Mouse (Mus musculus) C2C12 (cell line): ENCODE data around the gene Ppm1b.
"Not testable (repeated sequence)": the region's sequence is repeated elsewhere in the genome, so short reads cannot be mapped to it uniquely, and the experiment has no call there.

Experiments used
- CTCF ChIP-seq: IDR thresholded peaks from one replicate; pipeline ENCODE4 v1.5.1; 2011; ENCODE audit not compliant: control insufficient read depth, insufficient read depth, insufficient read length
- FOSL1 ChIP-seq: IDR thresholded peaks from one replicate; pipeline ENCODE4 v1.8.0; 2011; ENCODE audit warnings: mild to moderate bottlenecking, low read length; ENCODE audit not compliant: poor library complexity, insufficient read depth, severe bottlenecking
- MYOD1 ChIP-seq: IDR thresholded peaks from one replicate; pipeline ENCODE4 v1.6.1; 2011; ENCODE audit warnings: low read depth; ENCODE audit not compliant: control insufficient read depth, insufficient read length

DNA sequence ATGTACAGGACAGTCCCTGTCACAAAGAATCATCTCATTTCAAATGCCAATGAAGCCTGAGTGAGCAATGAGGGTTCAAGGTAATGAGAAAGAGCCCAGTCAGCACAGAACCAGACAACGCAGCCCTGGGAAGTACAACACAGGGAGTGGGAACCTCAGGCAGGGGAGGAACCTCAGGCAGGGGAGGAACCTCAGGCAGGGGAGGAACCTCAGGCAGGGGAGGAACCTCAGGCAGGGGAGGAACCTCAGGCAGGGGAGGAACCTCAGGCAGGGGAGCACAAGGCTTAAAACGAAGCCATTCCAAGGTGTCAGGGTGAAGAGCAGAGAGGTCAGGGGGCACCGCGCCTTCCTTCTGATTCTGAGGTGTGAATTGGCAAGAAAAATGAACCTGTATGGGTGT is 20.9 kb upstream of the Ppm1b start:
- TF ChIP-seq CTCF, MYOD1, FOSL1: not testable (repeated sequence)
